Mouse (Mus musculus): ENCODE results near the gene Lpin2. TPM values are rescaled to one million over a fixed set of nuclear protein-coding genes. Genes with fewer than 3 reads are reported as not detected.
A peak's percentile ranks its signal among the peaks of the same experiment; 100 is the strongest.

Gene Lpin2
- total RNA-seq, 2 experiments from 2014 or later = 8.5 to 10.6 TPM

DNA sequence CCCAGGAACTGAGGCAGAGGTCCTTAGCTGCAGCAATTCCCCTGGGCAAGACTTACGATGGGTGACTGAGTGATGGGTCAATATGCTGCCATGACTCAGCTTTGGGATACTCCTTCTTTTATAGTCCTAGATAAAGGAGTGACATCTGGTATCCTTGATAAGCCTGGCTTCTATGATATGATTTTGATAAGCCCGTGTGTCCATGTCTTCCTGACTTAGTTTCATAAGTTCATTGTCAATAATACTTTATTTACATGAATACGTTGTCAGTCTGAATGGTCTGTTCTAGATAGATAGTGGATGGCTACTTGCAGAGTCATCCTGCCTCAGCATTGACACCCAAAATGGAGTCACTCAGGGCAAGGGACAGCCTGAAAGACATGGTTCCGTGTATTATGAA, 11.2 kb upstream of the Lpin2 start:
- DNase-seq = no peak

DNA sequence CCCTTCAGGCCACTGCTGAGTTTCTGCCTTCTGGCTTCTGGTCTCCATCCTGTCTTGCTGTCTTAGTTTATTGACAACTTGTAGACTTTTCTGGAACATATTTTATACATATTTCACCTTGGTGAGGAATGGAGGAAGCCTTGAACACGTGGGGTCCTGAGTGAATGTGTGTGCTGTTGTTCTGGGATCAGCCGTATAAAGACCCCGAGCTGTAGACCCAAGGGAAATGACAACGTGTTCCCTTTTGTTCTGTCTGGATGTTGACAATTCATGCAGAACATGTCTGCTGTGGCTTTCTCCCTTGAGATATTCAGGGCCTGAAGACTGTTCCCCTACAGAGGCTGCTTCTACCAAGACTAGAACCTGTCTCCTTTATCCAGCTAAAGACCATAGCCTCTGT, 5.0 kb upstream of the Lpin2 start:
- no peak for DNase-seq

DNA sequence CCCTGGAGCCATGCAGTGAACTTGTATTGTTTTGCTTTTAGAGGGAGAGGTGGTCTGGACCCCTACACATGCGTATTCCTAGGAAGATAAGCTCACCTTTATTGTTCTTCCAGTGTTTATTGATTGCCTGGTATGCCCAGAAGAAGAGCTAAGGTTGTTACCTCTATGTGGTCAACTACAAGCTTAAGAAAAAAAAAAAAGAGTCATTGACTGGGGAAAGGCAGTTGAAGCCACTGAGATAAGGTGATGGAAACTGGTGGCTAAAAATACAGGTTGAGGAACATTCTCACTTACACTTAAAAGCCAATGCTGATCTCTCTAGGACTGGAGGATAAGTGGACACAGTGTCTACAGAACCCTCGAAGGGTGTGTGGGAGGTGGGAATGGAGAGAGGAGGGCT, 4.4 kb upstream of the Lpin2 start:
- DNase-seq = no peak

DNA sequence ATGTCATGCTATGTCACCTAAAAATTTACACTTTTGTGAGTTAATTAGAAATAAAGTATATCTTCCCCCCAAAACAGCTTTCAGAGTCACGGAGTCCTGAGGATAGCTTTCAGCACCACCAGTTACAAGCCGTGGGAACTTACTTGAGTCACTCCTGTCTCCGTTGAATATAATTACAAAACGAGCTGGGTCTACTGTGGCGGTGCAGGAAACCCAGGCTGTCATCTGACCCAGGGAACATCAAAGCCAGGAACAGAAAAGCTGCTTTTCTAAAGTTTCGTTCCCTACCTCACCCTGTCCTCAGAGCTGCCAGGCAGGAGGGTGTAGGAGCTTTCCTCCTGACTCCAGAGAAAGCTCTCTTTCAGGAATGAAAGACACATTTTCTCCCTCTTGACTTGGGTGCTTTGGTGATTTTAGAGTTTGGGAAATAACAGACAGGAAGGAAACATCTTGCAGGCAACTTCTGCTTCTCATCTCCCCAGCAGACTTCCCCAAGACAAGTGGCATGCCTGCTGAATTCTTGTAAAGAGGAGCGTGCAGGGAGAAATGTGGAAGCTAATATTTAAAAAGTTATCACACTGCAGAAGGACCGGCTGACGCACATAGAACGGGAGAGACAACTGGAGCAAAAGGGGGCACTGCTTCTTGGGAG, 3.7 kb upstream of the Lpin2 start:
- DNase-seq = no peak

DNA sequence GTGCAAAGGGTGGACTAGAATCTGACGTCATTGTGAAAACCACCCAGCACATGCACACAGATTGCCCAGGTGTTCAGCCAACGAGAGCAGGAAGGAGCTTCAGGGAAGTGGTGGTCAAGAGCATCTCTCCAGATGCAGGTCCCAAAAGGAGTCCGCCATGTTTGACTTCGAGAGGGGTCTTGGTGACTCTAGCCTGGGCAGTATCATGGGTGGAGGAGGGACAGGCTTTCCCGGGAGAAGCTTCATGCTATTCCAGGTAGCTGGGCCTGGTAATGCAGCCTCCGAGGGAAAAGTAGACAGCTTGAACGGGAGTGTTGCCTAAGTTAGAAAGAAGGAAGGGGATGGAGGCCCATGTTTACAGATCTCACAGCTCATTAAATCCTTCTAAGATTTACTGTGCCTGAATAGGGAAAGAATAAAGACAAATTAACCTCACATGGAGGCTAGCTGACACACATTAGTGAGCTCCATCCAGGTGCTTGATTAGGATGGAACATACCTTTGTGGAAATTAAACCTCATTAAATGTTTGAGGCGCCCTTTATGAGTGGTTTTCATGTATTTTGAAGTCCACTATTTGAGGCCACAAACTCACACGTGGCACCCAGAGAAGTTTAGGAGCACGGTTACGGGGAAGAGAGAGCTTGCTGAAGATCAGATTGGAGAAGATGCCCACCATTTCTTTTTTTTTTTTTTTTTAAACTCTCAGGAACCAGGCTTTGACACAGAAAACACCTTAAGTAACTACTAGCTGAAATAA, 2.6 kb upstream of the Lpin2 start:
- no peak for DNase-seq

DNA sequence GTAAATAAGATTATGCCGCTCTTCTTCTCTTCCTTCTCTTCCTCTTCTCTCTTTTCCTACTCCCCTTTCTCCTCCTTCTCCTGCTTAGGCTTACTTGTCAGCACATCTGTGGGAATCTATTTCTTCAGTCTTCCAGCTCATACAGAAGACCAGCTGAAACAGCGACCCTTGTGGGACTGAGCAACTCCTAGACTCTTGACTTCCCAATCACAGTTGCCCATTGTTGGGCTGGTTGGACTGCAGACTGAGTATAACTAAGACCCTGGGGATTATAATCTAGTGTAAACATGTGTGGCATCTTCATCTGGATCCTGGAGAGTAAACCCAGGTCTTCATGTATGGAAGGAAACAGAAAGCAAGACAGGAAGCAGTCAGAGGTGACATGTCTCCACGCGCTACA, 1.8 kb upstream of the Lpin2 start:
- DNase-seq = no peak

DNA sequence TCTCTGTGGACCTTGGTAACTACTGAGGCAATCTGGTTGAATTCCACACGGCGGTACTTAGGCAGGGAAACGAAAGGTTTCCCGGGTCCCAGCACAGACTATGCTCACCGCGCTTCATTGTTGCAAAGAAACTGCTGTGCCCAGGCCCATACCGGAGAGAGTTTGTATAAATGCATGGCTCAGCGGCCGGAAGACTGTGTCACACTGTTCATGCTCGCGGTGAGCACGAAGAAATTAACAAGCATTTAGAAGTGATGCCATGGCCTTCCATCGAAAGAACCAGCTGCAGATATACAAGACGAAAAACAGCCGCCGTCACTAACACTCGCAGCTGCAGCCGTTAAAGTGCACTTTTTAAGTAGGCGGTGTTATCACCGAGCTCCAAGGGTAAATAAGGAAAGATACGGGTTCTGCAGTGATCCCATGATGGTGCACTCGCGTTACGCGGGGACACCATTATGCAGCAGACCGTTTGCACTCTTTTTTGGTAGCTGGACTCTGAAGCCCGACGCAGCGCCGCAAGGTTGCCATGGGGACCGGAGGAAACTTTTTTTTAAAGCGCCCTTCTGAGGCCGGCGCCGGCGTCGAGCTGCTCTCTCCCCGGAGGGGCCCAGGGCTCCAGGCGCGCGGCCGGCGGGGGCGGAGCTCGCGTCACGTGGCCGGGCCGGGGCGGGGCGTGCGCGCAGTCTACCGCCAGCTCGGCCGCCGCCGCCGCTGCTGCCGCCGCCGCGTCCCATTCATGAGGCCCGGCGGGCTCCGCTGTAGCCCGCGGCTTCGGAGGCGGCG, 704 bp downstream of the Lpin2 start:
- peak; percentile 94 for DNase-seq

DNA sequence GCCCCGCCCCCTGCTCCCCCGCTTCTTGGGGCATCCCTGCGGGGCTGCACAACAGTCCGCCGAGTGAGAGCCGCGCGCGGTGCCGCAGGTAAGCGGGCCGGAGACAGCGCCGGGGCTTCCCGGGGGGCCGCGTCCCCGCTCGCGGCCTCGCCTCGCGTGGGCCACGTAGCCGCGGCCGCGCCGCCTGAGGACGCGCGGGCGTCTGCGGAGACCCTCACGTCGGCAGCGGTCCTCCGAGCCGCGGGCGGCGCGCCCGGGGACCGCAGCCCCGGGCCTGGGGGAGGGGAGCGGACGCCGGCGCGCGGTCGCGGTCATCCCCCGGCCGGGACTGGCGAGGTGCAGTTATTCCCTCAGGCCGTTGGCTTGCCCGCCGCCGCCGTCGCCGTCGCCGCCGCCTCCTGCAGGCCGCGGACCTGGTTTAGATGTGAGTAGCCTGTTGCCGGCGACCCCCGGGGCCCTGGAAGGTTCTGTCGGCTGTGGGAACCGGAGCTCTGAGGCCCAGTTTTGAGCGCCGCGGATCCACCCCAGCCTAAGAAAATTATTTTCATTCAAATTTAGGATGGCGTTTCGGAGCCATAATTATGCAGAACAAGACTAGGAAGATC, 1.4 kb downstream of the Lpin2 start:
- peak; percentile 48 for DNase-seq

DNA sequence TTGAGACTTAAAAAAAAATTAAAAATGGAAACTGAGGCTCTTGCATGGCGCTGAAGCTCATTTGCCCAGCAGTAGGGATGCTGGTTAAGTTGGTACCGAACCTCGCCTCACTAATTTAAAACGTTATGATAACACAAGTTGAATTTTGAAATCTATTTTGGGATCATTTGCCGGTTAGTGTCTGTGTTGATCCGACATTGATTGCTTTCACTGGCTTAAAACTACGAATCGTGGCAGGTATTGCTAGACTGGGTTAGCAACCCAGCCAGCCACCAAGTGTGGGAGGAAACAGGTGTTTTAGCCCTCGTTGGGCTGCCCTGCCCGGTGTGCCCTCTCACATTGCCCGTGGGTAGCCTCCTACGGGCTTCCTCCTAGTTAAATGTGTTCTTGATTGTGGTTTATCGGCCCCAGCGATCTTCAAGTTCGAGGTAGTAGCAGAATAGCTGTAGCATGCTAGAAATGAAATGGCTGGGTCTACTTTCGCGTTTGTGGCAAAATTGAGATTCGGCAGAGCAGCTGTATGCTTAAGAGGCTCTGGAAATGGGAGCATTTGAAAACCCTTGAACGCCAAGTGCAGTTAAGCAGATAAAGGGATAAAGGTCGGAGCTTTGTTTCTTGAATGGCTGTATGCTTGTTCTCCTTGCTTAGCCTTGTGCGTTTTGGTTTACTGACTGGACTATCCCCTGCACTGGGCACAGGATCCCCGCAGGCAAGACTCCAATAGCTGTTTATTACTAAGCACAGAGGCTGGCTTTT, 2.2 kb downstream of the Lpin2 start:
- DNase-seq = no peak

DNA sequence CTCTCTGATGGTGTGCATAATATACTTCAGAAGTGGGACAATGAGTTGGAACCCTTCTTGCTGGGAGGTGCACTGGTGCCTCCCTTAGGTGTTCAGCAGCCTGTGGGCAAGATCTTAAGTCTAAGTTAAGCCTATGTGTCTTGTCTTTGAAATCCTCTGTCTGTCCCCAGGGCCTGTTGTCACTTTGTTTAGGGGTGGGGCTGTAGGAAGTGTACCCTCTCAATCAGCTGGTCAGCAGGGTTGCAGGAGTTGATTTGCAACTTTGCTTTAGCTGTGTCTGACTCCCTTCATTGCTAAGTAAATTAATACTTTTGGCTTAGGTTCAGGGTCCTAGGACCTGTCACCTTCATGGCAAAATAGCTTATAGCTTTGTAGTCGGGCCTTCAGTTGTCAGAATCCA, 3.0 kb downstream of the Lpin2 start:
- no peak for DNase-seq

DNA sequence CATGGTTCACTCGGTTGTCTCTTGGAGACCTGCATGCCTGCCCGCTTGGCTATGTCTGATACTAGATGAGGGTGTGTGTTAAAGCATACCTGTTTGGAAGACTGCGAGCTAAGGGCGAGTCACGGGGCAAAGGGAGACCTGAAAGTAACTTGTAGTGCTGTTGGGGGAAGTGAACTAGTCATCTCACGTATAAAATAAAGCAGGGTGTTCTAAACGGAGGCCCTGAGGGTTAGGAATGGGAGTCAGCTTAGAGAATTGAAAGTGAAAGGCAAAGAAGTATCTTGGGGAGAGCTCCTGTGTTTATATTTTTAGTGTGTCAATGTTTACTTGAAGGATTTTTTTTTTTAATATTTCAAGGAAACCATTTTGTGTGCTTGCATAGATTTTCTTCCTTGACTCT, 8.2 kb downstream of the Lpin2 start:
- no peak for DNase-seq

DNA sequence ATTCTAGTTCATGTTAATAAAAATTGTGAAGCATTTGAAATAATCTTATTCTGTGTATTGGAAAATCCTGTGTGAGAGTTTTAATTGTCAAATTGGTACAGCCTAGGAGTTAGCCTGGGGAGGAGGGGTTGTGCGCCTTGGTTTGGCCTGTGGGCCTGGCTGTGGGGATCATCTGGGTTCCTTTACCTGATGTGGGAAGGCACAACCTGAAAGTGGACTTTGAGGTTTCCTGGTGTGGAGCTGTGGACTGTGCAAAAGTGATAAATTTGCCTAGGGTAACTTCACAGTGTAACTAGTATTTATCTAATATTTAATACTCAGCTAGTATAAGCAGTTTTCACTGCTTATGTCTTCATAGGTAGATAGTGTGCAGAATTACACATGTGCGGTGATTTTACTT, 8.7 kb downstream of the Lpin2 start:
- DNase-seq = no peak

DNA sequence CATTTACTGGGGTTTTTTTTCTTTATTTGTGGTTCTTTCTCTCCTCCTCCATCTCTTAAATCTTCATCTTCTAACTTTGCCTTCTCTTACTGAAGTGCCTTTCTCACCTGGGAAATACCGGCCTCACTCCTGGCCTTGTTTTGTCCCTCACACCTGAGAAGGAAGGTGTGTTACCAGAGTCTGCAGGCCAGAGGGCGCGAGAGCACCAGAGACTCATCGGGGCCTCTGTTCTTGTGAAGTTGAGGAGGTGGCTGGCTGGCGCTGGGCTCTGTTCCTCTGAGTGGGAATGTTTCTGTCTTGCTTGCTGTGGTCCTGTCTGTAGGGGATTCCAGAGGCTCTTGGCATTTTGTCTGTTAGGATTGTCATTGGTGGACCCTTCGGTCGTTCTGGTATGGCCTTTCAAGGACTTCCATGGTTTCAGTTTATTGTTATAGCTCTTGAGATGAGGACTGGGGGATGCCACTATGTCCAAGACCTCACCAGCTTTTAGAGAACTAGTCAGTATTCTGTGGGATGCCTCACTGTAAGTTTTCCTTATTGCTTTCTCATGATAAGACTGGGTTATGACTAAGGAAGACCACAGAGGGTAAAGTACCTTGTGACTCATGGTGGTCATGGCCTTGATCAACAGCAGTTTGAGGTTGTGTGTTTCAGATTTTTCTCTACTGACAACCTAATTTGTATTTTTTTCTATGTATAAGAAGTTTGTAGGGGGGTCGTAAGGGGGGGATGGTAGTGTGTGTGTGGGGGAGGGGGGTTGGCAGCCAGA, 9.5 kb downstream of the Lpin2 start:
- DNase-seq = no peak

DNA sequence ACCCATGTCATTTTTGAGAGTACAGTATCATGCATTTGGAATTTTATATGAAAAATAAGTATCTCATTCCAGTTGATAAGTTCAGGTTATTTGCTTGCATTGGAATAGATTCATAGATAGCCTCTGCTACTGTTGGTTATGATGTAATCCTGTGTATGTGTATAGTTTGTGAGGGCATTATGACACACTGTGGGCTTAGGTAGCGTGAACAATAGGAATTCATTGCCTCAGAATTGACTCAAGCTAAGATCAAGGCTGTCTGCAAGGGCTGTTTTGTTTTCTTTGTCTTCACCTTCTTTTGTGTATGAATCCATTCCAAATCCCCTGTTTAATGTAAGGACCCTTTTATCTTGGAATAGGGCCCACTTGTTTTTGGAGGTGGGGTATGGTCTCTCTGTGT, 10.7 kb downstream of the Lpin2 start:
- DNase-seq = no peak

DNA sequence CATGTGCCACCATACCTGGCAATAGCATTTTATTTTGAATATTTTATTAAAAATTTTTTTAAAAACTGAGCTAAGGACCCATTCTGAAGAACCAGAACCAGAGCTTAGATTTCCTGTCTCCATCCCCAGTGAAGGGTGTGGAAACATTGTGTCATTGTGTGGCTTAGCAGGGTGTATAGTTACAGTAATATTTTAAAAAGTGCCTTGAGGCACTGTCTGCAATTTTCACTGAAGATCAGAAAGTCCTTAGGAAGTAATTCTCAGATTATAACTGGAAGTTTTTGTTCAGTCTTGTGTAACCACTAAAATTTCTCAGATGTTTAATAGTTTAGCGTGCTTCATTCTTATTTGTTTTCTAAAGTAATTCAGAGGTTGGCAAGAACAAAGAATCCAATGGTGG, 11.1 kb downstream of the Lpin2 start:
- no peak for DNase-seq

DNA sequence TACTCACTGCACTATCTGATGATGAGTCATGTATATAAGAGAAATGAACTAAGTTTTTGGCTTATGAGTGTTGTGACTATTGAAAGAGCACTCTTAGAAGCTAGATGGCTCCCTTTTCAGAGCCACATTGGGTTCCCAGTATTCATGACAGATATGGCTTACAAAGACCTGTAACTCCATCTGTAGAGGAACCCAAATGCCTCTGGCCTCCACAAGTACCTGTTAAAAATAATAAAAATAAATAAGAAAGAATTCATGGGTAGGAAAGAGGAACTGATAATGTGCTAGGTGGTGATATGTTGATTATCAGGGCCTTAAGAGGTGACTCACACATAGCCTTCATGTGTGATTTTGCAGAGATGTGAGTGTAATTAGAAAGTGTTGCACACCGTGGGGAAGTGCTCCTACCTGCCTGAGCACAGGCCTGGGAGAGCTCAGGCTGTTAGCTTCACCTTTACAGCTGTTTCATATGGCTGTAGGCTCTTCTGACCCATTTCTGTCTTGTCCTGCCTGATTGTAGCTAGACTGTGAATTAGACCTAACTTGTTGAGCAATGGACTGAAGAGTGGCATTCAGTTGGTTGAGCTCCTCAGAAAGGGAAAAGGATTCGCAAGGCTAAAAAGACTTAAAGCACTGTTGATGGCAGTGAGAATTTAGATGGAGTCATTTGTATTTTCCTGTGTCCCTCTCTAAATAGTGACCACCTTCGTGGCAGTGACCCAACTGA, 12.7 kb downstream of the Lpin2 start:
- no peak for DNase-seq

DNA sequence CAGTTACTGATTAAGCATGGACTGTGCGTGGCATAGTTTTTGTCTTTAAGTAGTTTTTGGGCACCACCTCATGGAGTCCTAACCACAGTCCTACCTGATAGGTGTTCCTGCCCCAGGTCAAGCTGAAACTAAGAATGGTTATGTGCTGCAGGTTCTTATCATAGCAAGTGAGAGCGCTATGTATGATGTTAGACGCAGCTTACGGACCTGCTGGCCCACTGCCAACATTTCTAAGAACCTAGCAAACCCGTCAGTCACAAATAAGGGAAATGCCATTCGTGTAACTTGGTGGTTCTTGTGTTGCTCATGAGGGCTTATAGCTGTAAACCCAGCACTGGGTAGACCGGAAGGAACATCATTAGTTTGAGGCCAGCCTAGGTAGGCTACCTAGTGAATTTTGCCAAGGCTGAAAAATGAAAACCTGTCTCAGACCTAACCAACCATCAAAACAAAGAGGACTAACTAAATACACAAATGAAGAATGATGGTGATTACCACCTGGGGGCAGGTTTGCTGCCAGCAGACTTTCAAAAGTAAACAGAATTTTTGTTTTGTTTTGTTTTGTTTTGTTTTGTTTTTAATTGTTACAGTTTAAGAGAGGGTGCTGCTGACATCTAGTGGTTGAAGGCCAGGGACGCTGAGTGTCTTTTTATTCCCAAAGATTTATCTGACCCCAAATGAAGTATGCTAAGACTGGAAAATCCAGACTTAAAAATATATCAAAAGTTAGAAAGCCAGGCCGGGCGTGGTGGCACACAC, 13.5 kb downstream of the Lpin2 start:
- DNase-seq = peak; percentile 17

DNA sequence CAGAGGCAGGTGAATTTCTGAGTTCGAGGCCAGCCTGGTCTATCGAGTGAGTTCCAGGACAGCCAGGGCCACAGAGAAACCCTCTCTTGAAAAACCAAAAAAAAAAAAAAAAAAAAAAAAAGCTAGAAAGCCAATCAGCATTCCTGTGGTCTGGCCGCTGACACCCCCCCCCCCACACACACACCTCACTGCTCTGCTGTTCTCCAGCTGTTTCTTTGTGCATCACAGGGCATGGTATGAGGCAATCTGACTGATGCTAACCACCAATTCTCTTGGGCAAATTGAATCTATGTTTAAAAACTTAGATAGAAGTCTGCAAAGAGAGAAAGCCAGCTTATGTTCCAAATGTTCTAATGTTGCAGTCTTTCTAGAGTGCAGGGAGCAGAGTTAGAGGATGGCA, 14.1 kb downstream of the Lpin2 start:
- DNase-seq = no peak

DNA sequence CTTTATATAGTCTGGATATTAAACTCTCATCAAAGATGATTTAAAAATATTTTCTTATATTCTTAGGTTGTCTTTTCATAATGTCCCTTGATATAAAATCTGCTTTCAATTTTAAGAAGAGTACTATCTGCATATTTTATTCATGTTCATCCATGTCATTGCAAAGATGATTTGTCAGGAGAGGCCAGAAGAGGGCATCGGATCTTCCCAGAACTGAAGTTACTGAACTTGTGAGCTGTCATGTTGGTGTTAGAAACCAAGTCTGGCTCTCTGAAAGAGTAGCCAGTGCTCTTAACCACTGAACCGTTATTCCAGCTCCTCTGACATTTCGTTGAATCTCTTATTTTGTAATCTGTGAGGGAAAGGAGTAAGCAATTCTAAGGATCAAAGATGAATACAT, 17.0 kb downstream of the Lpin2 start:
- DNase-seq = no peak

DNA sequence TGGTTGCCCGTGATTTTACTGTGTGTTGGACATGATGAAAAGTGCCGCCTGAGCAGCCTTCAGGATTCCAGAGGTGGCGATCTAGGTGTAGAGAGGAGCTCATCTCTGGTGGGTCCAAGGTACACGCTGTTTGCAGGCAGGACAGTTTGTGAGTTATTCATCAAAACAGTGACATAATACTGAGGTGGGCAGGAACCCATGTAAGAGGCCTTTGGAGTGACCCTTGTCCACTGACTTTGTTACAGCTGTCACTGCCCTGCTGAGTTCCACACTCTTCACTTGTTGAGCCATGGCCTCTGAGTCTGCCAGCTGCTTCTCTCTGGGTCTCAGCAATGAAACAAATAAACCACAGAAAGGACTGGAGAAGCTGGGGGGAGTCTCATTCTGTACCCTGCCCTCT, 19.8 kb downstream of the Lpin2 start:
- DNase-seq = no peak

Data from gastrocnemius, postnatal 10 days (tissue).